Mouse (Mus musculus): ENCODE measurements around the gene Cldn9. TPM values are rescaled to one million over a fixed set of nuclear protein-coding genes. Genes with fewer than 3 reads are reported as not detected.

Cldn9 gene
- polyA plus RNA-seq (2014; fragmentation: Nextera tagmentation; extraction: Ambion mirVana): 0.70 and 1.4 TPM in 2 replicates

DNA sequence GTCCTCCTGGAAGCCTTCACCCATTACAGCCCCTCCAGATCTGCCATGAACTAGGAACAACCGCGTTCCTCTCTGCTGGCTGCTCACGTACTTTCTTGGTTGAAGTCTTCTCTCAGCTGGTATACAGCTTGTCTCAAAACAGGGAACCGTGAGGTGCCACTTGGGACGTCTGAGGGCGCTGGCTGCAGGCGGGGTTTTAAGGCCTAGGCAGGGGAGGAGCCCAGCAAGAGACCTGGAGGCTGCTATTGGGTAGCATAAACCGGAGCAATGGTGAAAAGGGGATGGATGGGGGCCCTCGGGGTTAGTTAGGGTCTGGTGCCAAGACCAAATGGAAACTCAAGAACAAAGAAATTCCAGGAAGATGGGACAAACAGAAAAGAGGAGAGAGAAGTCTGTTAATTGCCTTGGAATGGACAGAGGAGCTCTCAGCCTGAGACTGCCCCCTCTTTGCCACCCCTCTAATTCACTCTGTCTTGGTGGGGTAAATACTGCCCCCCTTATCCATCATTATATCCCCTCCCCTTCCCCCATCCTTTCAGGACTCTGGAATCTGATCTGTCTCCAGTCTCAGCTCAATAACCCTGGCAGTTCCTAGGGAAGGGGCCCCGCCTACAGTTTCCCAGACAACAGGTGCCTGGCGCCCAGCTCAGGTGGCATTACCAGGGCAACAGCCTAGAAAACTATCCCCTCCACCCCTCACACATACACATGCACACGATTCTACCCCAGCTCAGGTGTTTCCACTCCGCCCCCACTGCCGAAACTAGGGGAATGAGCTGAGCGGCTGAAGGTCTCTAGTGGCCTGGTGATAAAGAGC lies at the start of gene Cldn9:
Cldn9 (minus strand) TSS at position 171 of the 817 bp plus-strand sequence.
- Histone ChIP-seq H3K27ac (ENCODE audit: low read depth, low read length) (no peak within 1 kb of the TSS), H3K27me3 (ENCODE audit: control insufficient read depth, insufficient read depth, low read length) (peaks cover 30% of the 10 kb centered on the region), H3K36me3 (ENCODE audit: control insufficient read depth, insufficient read depth, low read length) (no peaks in the 10 kb centered on the region), H3K4me3 (ENCODE audit: low read depth, low read length) (no peak within 1 kb of the TSS), H3K4me2 (ENCODE audit: low read depth, low read length) (no peak within 1 kb of the TSS), H3K9ac (replicated peaks; ENCODE audit: low read depth, low read length) (no peak within 1 kb of the TSS), H3K4me1 (ENCODE audit: control insufficient read depth, insufficient read depth, low read length) (no peaks in the 10 kb centered on the region), H3K9me3 (ENCODE audit: control insufficient read depth, low read length) (no peaks in the 10 kb centered on the region)
- WGBS: 8% methylated on average over 15 of the region's 15 CpGs
- ATAC-seq (ENCODE audit: low read depth): no peak

DNA sequence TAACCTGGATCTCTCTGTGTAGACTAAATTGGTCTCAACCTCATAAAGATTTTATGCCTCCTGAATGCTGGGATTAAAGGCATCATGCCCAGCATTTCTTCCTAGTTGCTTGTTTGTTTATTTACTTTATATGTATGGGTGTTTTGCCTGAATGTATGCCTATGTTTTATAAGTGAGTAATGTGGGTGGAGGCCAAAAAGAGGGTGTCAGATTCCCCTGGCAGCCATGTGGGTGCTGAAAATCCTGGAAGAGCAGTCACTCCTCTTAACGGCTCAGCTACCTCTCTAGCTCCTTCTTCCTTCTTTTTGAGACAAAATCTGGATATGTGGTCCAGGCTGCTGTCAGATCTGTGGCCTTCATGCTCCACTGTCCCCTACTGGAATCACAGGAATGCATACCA lies 46.6 kb upstream of the Cldn9 start:
- Histone ChIP-seq H3K27ac (ENCODE audit: low read depth, low read length) (no peak overlapping the region), H3K4me1 (ENCODE audit: control insufficient read depth, insufficient read depth, low read length) (peaks cover 6% of the 10 kb centered on the region; the same call in 1 of the 2 replicates), H3K4me3 (ENCODE audit: low read depth, low read length) (no peak overlapping the region), H3K36me3 (ENCODE audit: control insufficient read depth, insufficient read depth, low read length) (peaks cover 3% of the 10 kb centered on the region; the same call in 1 of the 2 replicates), H3K9me3 (ENCODE audit: control insufficient read depth, low read length) (no peaks in the 10 kb centered on the region), H3K27me3 (ENCODE audit: control insufficient read depth, insufficient read depth, low read length) (no peaks in the 10 kb centered on the region), H3K4me2 (ENCODE audit: low read depth, low read length) (no peak overlapping the region), H3K9ac (replicated peaks; ENCODE audit: low read depth, low read length) (no peak overlapping the region)
- WGBS: 79% methylated on average over 1 of the region's 1 CpGs
- ATAC-seq (ENCODE audit: low read depth): no peak

DNA sequence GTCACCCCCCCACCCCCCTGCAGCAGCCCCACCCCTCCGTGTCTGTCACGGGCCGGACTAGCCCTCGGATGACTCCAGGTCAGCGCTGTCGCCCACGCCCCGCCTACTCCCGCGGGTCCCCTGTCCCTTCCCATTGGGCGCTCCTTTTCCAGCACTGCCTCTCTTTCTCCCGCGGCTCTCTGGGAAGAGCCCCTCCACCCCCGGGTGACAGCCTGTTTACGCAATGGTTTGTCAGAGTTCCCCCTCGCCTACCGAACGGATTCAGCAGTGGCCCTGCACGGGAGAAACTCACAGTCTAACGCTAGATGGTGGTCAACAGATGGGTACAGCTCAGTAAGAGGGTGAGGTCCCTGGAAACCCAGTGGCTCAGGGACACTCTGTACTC lies 42.9 kb upstream of the Cldn9 start:
- H3K9me3 ChIP-seq (ENCODE audit: control insufficient read depth, low read length): no peaks in the 10 kb centered on the region
- 1% methylated on average over 13 of the region's 20 CpGs for WGBS
- H3K4me1 ChIP-seq (ENCODE audit: control insufficient read depth, insufficient read depth, low read length): peaks cover 6% of the 10 kb centered on the region; the same call in 1 of the 2 replicates
- H3K27ac ChIP-seq (ENCODE audit: low read depth, low read length): peak overlapping the region; percentile 34; the same call in 1 of the 2 replicates
- peak; percentile 83 for ATAC-seq (ENCODE audit: low read depth)
- H3K36me3 ChIP-seq (ENCODE audit: control insufficient read depth, insufficient read depth, low read length): no peaks in the 10 kb centered on the region
- peak overlapping the region; percentile 94 for H3K4me2 ChIP-seq (ENCODE audit: low read depth, low read length)
- peak overlapping the region; percentile 74 for H3K4me3 ChIP-seq (ENCODE audit: low read depth, low read length)
- H3K27me3 ChIP-seq (ENCODE audit: control insufficient read depth, insufficient read depth, low read length): no peaks in the 10 kb centered on the region
- peak overlapping the region; percentile 66 for H3K9ac ChIP-seq (replicated peaks; ENCODE audit: low read depth, low read length)

DNA sequence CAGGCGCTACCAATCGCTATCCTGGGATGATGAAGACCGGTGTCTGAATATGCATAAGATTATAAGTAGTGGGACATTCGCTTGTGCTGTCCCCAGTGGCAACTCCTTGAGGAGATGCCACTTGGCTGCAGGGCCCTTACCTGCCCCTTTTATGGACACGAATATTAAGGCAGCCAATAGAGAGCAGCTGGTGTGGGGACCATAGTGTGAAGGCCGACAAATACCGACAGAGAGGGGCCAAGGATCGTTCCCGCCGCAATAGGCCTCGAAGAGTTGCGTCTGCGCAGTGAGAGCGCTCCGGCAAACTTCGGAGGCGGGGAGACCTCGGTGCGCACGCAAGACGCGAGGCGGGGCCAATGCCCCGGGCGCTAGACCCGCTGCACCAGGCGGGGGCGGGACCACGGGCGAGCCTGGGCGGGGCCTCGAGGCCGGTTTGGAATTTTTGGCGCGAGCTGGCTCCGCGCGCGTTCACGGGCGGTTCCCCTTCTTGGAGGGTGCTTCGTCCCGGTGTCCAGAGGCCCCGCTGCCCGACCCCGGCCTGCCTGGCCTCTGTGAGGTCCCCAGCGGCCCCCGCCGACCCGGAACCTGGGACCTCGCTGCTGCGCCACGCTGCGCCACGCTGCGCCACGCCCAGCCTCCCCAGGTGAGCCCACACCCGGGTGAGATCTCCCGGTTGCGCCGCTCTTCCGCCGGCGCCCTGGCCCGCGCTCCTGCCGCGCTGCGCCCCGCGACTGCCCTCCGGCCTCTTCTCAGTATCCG lies 42.4 kb upstream of the Cldn9 start, which contains the start of gene Pkmyt1:
Pkmyt1 (plus strand) TSS at position 338 of the 759 bp plus-strand sequence.
- H3K9me3 ChIP-seq (ENCODE audit: control insufficient read depth, low read length): no peaks in the 10 kb centered on the region
- H3K27ac ChIP-seq (ENCODE audit: low read depth, low read length): peak within 1 kb of the TSS; percentile 34
- no peaks in the 10 kb centered on the region for H3K27me3 ChIP-seq (ENCODE audit: control insufficient read depth, insufficient read depth, low read length)
- peak; percentile 94 for ATAC-seq (ENCODE audit: low read depth)
- peak within 1 kb of the TSS; percentile 66 for H3K9ac ChIP-seq (replicated peaks; ENCODE audit: low read depth, low read length)
- H3K4me2 ChIP-seq (ENCODE audit: low read depth, low read length): peak within 1 kb of the TSS; percentile 94
- H3K36me3 ChIP-seq (ENCODE audit: control insufficient read depth, insufficient read depth, low read length): no peaks in the 10 kb centered on the region
- 2% methylated on average over 61 of the region's 73 CpGs for WGBS
- H3K4me3 ChIP-seq (ENCODE audit: low read depth, low read length): peak within 1 kb of the TSS; percentile 74
- peaks cover 6% of the 10 kb centered on the region; the same call in 1 of the 2 replicates for H3K4me1 ChIP-seq (ENCODE audit: control insufficient read depth, insufficient read depth, low read length)

DNA sequence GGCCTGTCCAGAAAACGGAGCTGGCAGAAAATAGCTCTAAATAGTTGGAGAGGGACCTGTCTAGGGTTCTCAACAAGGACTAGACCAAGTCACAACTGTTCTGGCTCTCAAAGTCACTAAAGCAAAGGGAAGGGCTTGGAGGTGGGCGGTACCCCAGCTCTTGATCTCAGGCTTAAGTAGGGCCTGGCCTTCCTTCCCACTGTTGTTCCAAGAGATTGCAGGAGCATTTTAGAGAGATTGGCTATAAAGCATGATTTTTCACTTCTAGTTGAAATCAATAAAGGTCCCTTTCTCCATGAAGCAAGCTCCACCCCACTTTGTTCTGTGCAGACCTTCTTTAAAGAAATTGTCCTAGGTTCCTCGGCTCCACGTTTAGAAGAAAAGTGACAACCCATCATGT lies 41.7 kb upstream of the Cldn9 start:
- WGBS: 61% methylated on average over 4 of the region's 4 CpGs
- H3K4me3 ChIP-seq (ENCODE audit: low read depth, low read length): peak overlapping the region; percentile 74
- peak overlapping the region; percentile 94 for H3K4me2 ChIP-seq (ENCODE audit: low read depth, low read length)
- H3K27ac ChIP-seq (ENCODE audit: low read depth, low read length): no peak overlapping the region
- no peak for ATAC-seq (ENCODE audit: low read depth)
- H3K36me3 ChIP-seq (ENCODE audit: control insufficient read depth, insufficient read depth, low read length): no peaks in the 10 kb centered on the region
- peaks cover 6% of the 10 kb centered on the region; the same call in 1 of the 2 replicates for H3K4me1 ChIP-seq (ENCODE audit: control insufficient read depth, insufficient read depth, low read length)
- H3K9me3 ChIP-seq (ENCODE audit: control insufficient read depth, low read length): no peaks in the 10 kb centered on the region
- H3K27me3 ChIP-seq (ENCODE audit: control insufficient read depth, insufficient read depth, low read length): no peaks in the 10 kb centered on the region
- peak overlapping the region; percentile 66 for H3K9ac ChIP-seq (replicated peaks; ENCODE audit: low read depth, low read length)

- H3K36me3 ChIP-seq (ENCODE audit: control insufficient read depth, insufficient read depth, low read length): no peaks in the 10 kb centered on the region
- H3K9me3 ChIP-seq (ENCODE audit: control insufficient read depth, low read length): no peaks in the 10 kb centered on the region
- no peak within 1 kb of the TSS for H3K27ac ChIP-seq (ENCODE audit: low read depth, low read length)
- 76% methylated on average over 7 of the region's 7 CpGs for WGBS
- no peaks in the 10 kb centered on the region for H3K27me3 ChIP-seq (ENCODE audit: control insufficient read depth, insufficient read depth, low read length)
- no peak within 1 kb of the TSS for H3K9ac ChIP-seq (replicated peaks; ENCODE audit: low read depth, low read length)
- H3K4me1 ChIP-seq (ENCODE audit: control insufficient read depth, insufficient read depth, low read length): peaks cover 6% of the 10 kb centered on the region; the same call in 1 of the 2 replicates
- no peak for ATAC-seq (ENCODE audit: low read depth)
- H3K4me3 ChIP-seq (ENCODE audit: low read depth, low read length): no peak within 1 kb of the TSS
- no peak within 1 kb of the TSS for H3K4me2 ChIP-seq (ENCODE audit: low read depth, low read length)
Observed at GRCm38 (mm10) chr17:23722376-23723125, 38.7 kb upstream of the Cldn9 start, which contains the start of gene 1520401A03Rik. Gene 1520401A03Rik (minus strand): TSS chr17:23722783.

GRCm38 (mm10) chr17:23721886-23722285 lies 38.1 kb upstream of the Cldn9 start:
- Histone ChIP-seq H3K4me3 (ENCODE audit: low read depth, low read length) (no peak overlapping the region), H3K4me1 (ENCODE audit: control insufficient read depth, insufficient read depth, low read length) (peaks cover 4% of the 10 kb centered on the region; the same call in 1 of the 2 replicates), H3K9me3 (ENCODE audit: control insufficient read depth, low read length) (no peaks in the 10 kb centered on the region), H3K27ac (ENCODE audit: low read depth, low read length) (no peak overlapping the region), H3K27me3 (ENCODE audit: control insufficient read depth, insufficient read depth, low read length) (no peaks in the 10 kb centered on the region), H3K4me2 (ENCODE audit: low read depth, low read length) (no peak overlapping the region), H3K36me3 (ENCODE audit: control insufficient read depth, insufficient read depth, low read length) (no peaks in the 10 kb centered on the region), H3K9ac (replicated peaks; ENCODE audit: low read depth, low read length) (no peak overlapping the region)
- WGBS: 85% methylated on average over 2 of the region's 2 CpGs
- ATAC-seq (ENCODE audit: low read depth): no peak

DNA sequence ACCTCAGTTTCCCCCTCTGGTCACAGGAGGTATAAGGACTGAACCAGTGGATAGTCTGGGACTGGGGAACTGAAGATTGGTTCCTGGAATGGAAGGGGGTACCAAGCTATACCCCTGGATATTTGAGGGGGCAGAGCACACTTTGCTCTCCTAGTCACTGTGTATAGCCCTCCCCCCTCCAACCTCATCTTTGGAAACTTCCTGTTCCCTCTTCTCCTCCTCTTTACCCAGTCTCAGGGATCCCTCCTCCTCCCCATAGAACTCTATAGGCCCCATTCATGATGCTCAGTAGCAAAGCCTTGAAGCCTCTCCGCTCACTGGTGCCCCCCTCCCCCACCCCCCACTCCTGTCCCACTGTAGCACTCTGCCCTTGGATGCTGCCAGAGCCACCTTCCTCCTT lies 35.6 kb upstream of the Cldn9 start:
- Histone ChIP-seq H3K9me3 (ENCODE audit: control insufficient read depth, low read length) (no peaks in the 10 kb centered on the region), H3K36me3 (ENCODE audit: control insufficient read depth, insufficient read depth, low read length) (no peaks in the 10 kb centered on the region), H3K27me3 (ENCODE audit: control insufficient read depth, insufficient read depth, low read length) (no peaks in the 10 kb centered on the region), H3K4me3 (ENCODE audit: low read depth, low read length) (no peak overlapping the region), H3K27ac (ENCODE audit: low read depth, low read length) (no peak overlapping the region), H3K9ac (replicated peaks; ENCODE audit: low read depth, low read length) (no peak overlapping the region), H3K4me2 (ENCODE audit: low read depth, low read length) (no peak overlapping the region), H3K4me1 (ENCODE audit: control insufficient read depth, insufficient read depth, low read length) (no peaks in the 10 kb centered on the region)
- 13% methylated on average over 1 of the region's 1 CpGs for WGBS
- no peak for ATAC-seq (ENCODE audit: low read depth)

All from neural tube, embryonic 14.5 days (tissue).